Mouse (Mus musculus): Measurements from ENCODE around the gene Nrg3.

Gene Nrg3

GRCm38 (mm10) chr14:38991847-38992573 lies 480.9 kb downstream of the Nrg3 start:
- DNase-seq (ENCODE audit: low read depth, low spot score): no peak

- DNase-seq (ENCODE audit: low read depth, low spot score): no peak
Measured at GRCm38 (mm10) chr14:38959367-38959766, 513.5 kb downstream of the Nrg3 start.

- no peak for DNase-seq (ENCODE audit: low read depth, low spot score)
Measured at GRCm38 (mm10) chr14:38937481-38937880, 535.4 kb downstream of the Nrg3 start.

- DNase-seq (ENCODE audit: low read depth, low spot score): no peak
Measured at GRCm38 (mm10) chr14:38936483-38937054, 536.3 kb downstream of the Nrg3 start.

GRCm38 (mm10) chr14:38923652-38924051 lies 549.2 kb downstream of the Nrg3 start:
- no peak for DNase-seq (ENCODE audit: low read depth, low spot score)

- DNase-seq (ENCODE audit: low read depth, low spot score): peak; percentile 12
Measured at GRCm38 (mm10) chr14:38920800-38921199, 552.1 kb downstream of the Nrg3 start.

GRCm38 (mm10) chr14:38870591-38870990 lies 602.3 kb downstream of the Nrg3 start:
- DNase-seq (ENCODE audit: low read depth, low spot score): peak; percentile 26

GRCm38 (mm10) chr14:38847566-38847965 lies 625.3 kb downstream of the Nrg3 start:
- DNase-seq (ENCODE audit: low read depth, low spot score): no peak

- DNase-seq (ENCODE audit: low read depth, low spot score): no peak
Measured at GRCm38 (mm10) chr14:38847091-38847490, 625.8 kb downstream of the Nrg3 start.

GRCm38 (mm10) chr14:38835006-38835405 lies 637.9 kb downstream of the Nrg3 start:
- no peak for DNase-seq (ENCODE audit: low read depth, low spot score)

- no peak for DNase-seq (ENCODE audit: low read depth, low spot score)
Measured at GRCm38 (mm10) chr14:38824891-38825290, 648.0 kb downstream of the Nrg3 start.

GRCm38 (mm10) chr14:38797027-38797426 lies 675.9 kb downstream of the Nrg3 start:
- no peak for DNase-seq (ENCODE audit: low read depth, low spot score)

- no peak for DNase-seq (ENCODE audit: low read depth, low spot score)
Measured at GRCm38 (mm10) chr14:38775291-38776116, 697.4 kb downstream of the Nrg3 start.

- no peak for DNase-seq (ENCODE audit: low read depth, low spot score)
Measured at GRCm38 (mm10) chr14:38774811-38775210, 698.1 kb downstream of the Nrg3 start.

- DNase-seq (ENCODE audit: low read depth, low spot score): no peak
Measured at GRCm38 (mm10) chr14:38730465-38730864, 742.4 kb downstream of the Nrg3 start.

GRCm38 (mm10) chr14:38703894-38704293 lies 769.0 kb downstream of the Nrg3 start:
- no peak for DNase-seq (ENCODE audit: low read depth, low spot score)

GRCm38 (mm10) chr14:38702596-38703393 lies 770.1 kb downstream of the Nrg3 start:
- DNase-seq (ENCODE audit: low read depth, low spot score): no peak

GRCm38 (mm10) chr14:38701413-38701812 lies 771.5 kb downstream of the Nrg3 start:
- DNase-seq (ENCODE audit: low read depth, low spot score): no peak

- DNase-seq (ENCODE audit: low read depth, low spot score): no peak
Measured at GRCm38 (mm10) chr14:38700972-38701371, 771.9 kb downstream of the Nrg3 start.

GRCm38 (mm10) chr14:38659973-38660372 lies 812.9 kb downstream of the Nrg3 start:
- no peak for DNase-seq (ENCODE audit: low read depth, low spot score)

GRCm38 (mm10) chr14:38637070-38637469 lies 835.8 kb downstream of the Nrg3 start:
- no peak for DNase-seq (ENCODE audit: low read depth, low spot score)

- no peak for DNase-seq (ENCODE audit: low read depth, low spot score)
Measured at GRCm38 (mm10) chr14:38630114-38630513, 842.8 kb downstream of the Nrg3 start.
